Mouse (Mus musculus): Measurements from ENCODE around the gene Fbxw25.
"Not testable (repeated sequence)": the region's sequence is repeated elsewhere in the genome, so short reads cannot be mapped to it uniquely, and the experiment has no call there.

Gene Fbxw25

GRCm38 (mm10) chr9:109664552-109664951, at the start of gene Fbxw25:
TSS of gene Fbxw25 (minus strand) at chr9:109664652.
- DNase-seq: not testable (repeated sequence)

- not testable (repeated sequence) for DNase-seq
Measured at GRCm38 (mm10) chr9:109702600-109702999, 38.1 kb upstream of the Fbxw25 start, which contains the start of gene Fbxw18. TSS of gene Fbxw18 (minus strand) at chr9:109702700.

- peak; percentile 32 to 34 for DNase-seq
Measured at GRCm38 (mm10) chr9:109685299-109685698, 20.8 kb upstream of the Fbxw25 start.

GRCm38 (mm10) chr9:109625957-109626356, 38.5 kb downstream of the Fbxw25 start, which contains the start of gene Fbxw24:
TSS of gene Fbxw24 (minus strand) at chr9:109626057.
- not testable (repeated sequence) for DNase-seq

GRCm38 (mm10) chr9:109606837-109607236, 57.6 kb downstream of the Fbxw25 start:
- DNase-seq: peak; percentile 9 to 14

GRCm38 (mm10) chr9:109602128-109602527, 62.3 kb downstream of the Fbxw25 start:
- not testable (repeated sequence) for DNase-seq

GRCm38 (mm10) chr9:109597226-109597625, 67.2 kb downstream of the Fbxw25 start:
- no peak for DNase-seq
